Mouse (Mus musculus): ENCODE measurements at regions not wholly inside any gene's neighbourhood (a gene's known extent, or its start where the extent isn't known, plus 50 kb on each side); places are given as distances from the start of the nearest gene placed in this dataset.
A peak's percentile ranks its signal among the peaks of the same experiment; 100 is the strongest.

- peak; percentile 93 to 100 (median 98) for TF ChIP-seq MYOG (IDR thresholded peaks at IDR 0.05; ENCODE audit: control insufficient read depth in 1 of 3, insufficient read depth in 1 of 3, insufficient read length in 2 of 3, low read depth in 2 of 3)
- no peak for TF ChIP-seq POLR2AphosphoS2 (IDR thresholded peaks at IDR 0.05; ENCODE audit: insufficient read length, low read depth)
- peak; percentile 65 to 99 (median 98) for TF ChIP-seq MYOD1 (IDR thresholded peaks at IDR 0.05; ENCODE audit: control insufficient read depth in 1 of 3, insufficient read length in 2 of 3, low read depth in 2 of 3)
- TF ChIP-seq USF1 (IDR thresholded peaks at IDR 0.05; ENCODE audit: low read depth), result no peak
- TF ChIP-seq TCF12 (IDR thresholded peaks at IDR 0.05; ENCODE audit: insufficient read depth, poor library complexity, severe bottlenecking), result peak; percentile 97
- TF ChIP-seq CEBPB (IDR thresholded peaks at IDR 0.05; ENCODE audit: insufficient read depth, poor library complexity, severe bottlenecking), result no peak
- TF ChIP-seq MAX (IDR thresholded peaks at IDR 0.05; ENCODE audit: low read depth), result peak; percentile 28
- peak; percentile 50 for TF ChIP-seq SRF (IDR thresholded peaks at IDR 0.05; ENCODE audit: control insufficient read depth, insufficient read length, low read depth)
- peak; percentile 48 for TF ChIP-seq POLR2A (IDR thresholded peaks at IDR 0.05; ENCODE audit: insufficient read length, low read depth)
- TF ChIP-seq REST (IDR thresholded peaks at IDR 0.05; ENCODE audit: insufficient read depth, insufficient read length), result no peak
- no peak for TF ChIP-seq E2F4 (IDR thresholded peaks at IDR 0.05; ENCODE audit: insufficient read depth)
- peak; percentile 98 for TF ChIP-seq TCF3 (IDR thresholded peaks at IDR 0.05; ENCODE audit: insufficient read length, low read depth)
- Histone ChIP-seq H3K4me3 (no peak overlapping the region), H3ac (ENCODE audit: control insufficient read depth, insufficient read length) (no peak overlapping the region)
These were observed 966.1 kb downstream of the 4930447A16Rik start for GRCm38 (mm10) chr15:38391420-38391819.

GRCm38 (mm10) chr15:38391860-38392259 lies 966.5 kb downstream of the 4930447A16Rik start:
- no peaks in the 10 kb centered on the region for H3K79me2 ChIP-seq (ENCODE audit: control insufficient read depth, insufficient read depth)
- H3K36me3 ChIP-seq (ENCODE audit: control insufficient read depth, insufficient read depth), result no peaks in the 10 kb centered on the region
- TF ChIP-seq CEBPB (IDR thresholded peaks at IDR 0.05; ENCODE audit: insufficient read depth, poor library complexity, severe bottlenecking) (peak; percentile 45; the same call in 1 of the 2 replicates), TCF12 (IDR thresholded peaks at IDR 0.05; ENCODE audit: insufficient read depth, poor library complexity, severe bottlenecking) (no peak), SRF (IDR thresholded peaks at IDR 0.05; ENCODE audit: control insufficient read depth, insufficient read length, low read depth) (no peak), REST (IDR thresholded peaks at IDR 0.05; ENCODE audit: insufficient read depth, insufficient read length) (no peak), POLR2A (IDR thresholded peaks at IDR 0.05; ENCODE audit: insufficient read length, low read depth) (peak; percentile 23), MYOG (IDR thresholded peaks at IDR 0.05; ENCODE audit: control insufficient read depth in 1 of 3, insufficient read depth in 1 of 3, insufficient read length in 2 of 3, low read depth in 2 of 3) (no peak)
- no peak overlapping the region for H3K4me3 ChIP-seq
- peak overlapping the region; percentile 61 for H3K4me2 ChIP-seq (ENCODE audit: low read depth)
- no peak overlapping the region for H3ac ChIP-seq (ENCODE audit: control insufficient read depth, insufficient read length)
- H3K27me3 ChIP-seq (ENCODE audit: control insufficient read depth, insufficient read depth, insufficient read length), result no peaks in the 10 kb centered on the region

More at GRCm38 (mm10) chr15:38391420-38391819, 966.1 kb downstream of the 4930447A16Rik start:
- H3K36me3 ChIP-seq (ENCODE audit: control insufficient read depth, insufficient read depth), result no peaks in the 10 kb centered on the region
- peak overlapping the region; percentile 61 for H3K4me2 ChIP-seq (ENCODE audit: low read depth)
- no peaks in the 10 kb centered on the region for H3K27me3 ChIP-seq (ENCODE audit: control insufficient read depth, insufficient read depth, insufficient read length)
- no peaks in the 10 kb centered on the region for H3K79me2 ChIP-seq (ENCODE audit: control insufficient read depth, insufficient read depth)

GRCm38 (mm10) chr15:38392441-38393149 lies 967.2 kb downstream of the 4930447A16Rik start:
- H3K79me2 ChIP-seq (ENCODE audit: control insufficient read depth, insufficient read depth), result no peaks in the 10 kb centered on the region
- no peak overlapping the region for H3K4me3 ChIP-seq
- peak overlapping the region; percentile 61 for H3K4me2 ChIP-seq (ENCODE audit: low read depth)

GRCm38 (mm10) chr15:38398852-38399251 lies 973.5 kb downstream of the 4930447A16Rik start:
- Histone ChIP-seq H3ac (ENCODE audit: control insufficient read depth, insufficient read length) (no peak overlapping the region), H3K36me3 (ENCODE audit: control insufficient read depth, insufficient read depth) (no peaks in the 10 kb centered on the region), H3K27me3 (ENCODE audit: control insufficient read depth, insufficient read depth, insufficient read length) (no peaks in the 10 kb centered on the region), H3K79me2 (ENCODE audit: control insufficient read depth, insufficient read depth) (no peaks in the 10 kb centered on the region), H3K4me3 (no peak overlapping the region), H3K4me2 (ENCODE audit: low read depth) (no peak overlapping the region)
- TF ChIP-seq MYOD1 (IDR thresholded peaks at IDR 0.05; ENCODE audit: control insufficient read depth in 1 of 3, insufficient read length in 2 of 3, low read depth in 2 of 3) (no peak), REST (IDR thresholded peaks at IDR 0.05; ENCODE audit: insufficient read depth, insufficient read length) (no peak)

More at GRCm38 (mm10) chr15:38392441-38393149, 967.2 kb downstream of the 4930447A16Rik start:
- no peak for TF ChIP-seq POLR2A (IDR thresholded peaks at IDR 0.05; ENCODE audit: insufficient read length, low read depth)
- no peak for TF ChIP-seq MYOG (IDR thresholded peaks at IDR 0.05; ENCODE audit: control insufficient read depth in 1 of 3, insufficient read depth in 1 of 3, insufficient read length in 2 of 3, low read depth in 2 of 3)
- TF ChIP-seq TCF3 (IDR thresholded peaks at IDR 0.05; ENCODE audit: insufficient read length, low read depth), result no peak
- TF ChIP-seq SRF (IDR thresholded peaks at IDR 0.05; ENCODE audit: control insufficient read depth, insufficient read length, low read depth), result no peak
- no peak for TF ChIP-seq MAX (IDR thresholded peaks at IDR 0.05; ENCODE audit: low read depth)
- no peak for TF ChIP-seq TCF12 (IDR thresholded peaks at IDR 0.05; ENCODE audit: insufficient read depth, poor library complexity, severe bottlenecking)
- TF ChIP-seq REST (IDR thresholded peaks at IDR 0.05; ENCODE audit: insufficient read depth, insufficient read length), result no peak
- TF ChIP-seq POLR2AphosphoS2 (IDR thresholded peaks at IDR 0.05; ENCODE audit: insufficient read length, low read depth), result no peak
- no peak for TF ChIP-seq CEBPB (IDR thresholded peaks at IDR 0.05; ENCODE audit: insufficient read depth, poor library complexity, severe bottlenecking)
- H3K27me3 ChIP-seq (ENCODE audit: control insufficient read depth, insufficient read depth, insufficient read length), result no peaks in the 10 kb centered on the region
- H3ac ChIP-seq (ENCODE audit: control insufficient read depth, insufficient read length), result no peak overlapping the region
- no peaks in the 10 kb centered on the region for H3K36me3 ChIP-seq (ENCODE audit: control insufficient read depth, insufficient read depth)

- Histone ChIP-seq H3K4me3 (no peak overlapping the region), H3K4me2 (ENCODE audit: low read depth) (no peak overlapping the region), H3ac (ENCODE audit: control insufficient read depth, insufficient read length) (no peak overlapping the region), H3K36me3 (ENCODE audit: control insufficient read depth, insufficient read depth) (no peaks in the 10 kb centered on the region), H3K27me3 (ENCODE audit: control insufficient read depth, insufficient read depth, insufficient read length) (no peaks in the 10 kb centered on the region), H3K79me2 (ENCODE audit: control insufficient read depth, insufficient read depth) (no peaks in the 10 kb centered on the region)
- TF ChIP-seq TCF12 (IDR thresholded peaks at IDR 0.05; ENCODE audit: insufficient read depth, poor library complexity, severe bottlenecking) (no peak), USF1 (IDR thresholded peaks at IDR 0.05; ENCODE audit: low read depth) (no peak), CEBPB (IDR thresholded peaks at IDR 0.05; ENCODE audit: insufficient read depth, poor library complexity, severe bottlenecking) (no peak), POLR2AphosphoS2 (IDR thresholded peaks at IDR 0.05; ENCODE audit: insufficient read length, low read depth) (no peak), MAX (IDR thresholded peaks at IDR 0.05; ENCODE audit: low read depth) (no peak), E2F4 (IDR thresholded peaks at IDR 0.05; ENCODE audit: insufficient read depth) (no peak), TCF3 (IDR thresholded peaks at IDR 0.05; ENCODE audit: insufficient read length, low read depth) (no peak), POLR2A (IDR thresholded peaks at IDR 0.05; ENCODE audit: insufficient read length, low read depth) (no peak), MYOG (IDR thresholded peaks at IDR 0.05; ENCODE audit: control insufficient read depth in 1 of 3, insufficient read depth in 1 of 3, insufficient read length in 2 of 3, low read depth in 2 of 3) (no peak), MYOD1 (IDR thresholded peaks at IDR 0.05; ENCODE audit: control insufficient read depth in 1 of 3, insufficient read length in 2 of 3, low read depth in 2 of 3) (no peak), REST (IDR thresholded peaks at IDR 0.05; ENCODE audit: insufficient read depth, insufficient read length) (no peak), SRF (IDR thresholded peaks at IDR 0.05; ENCODE audit: control insufficient read depth, insufficient read length, low read depth) (no peak)
These were observed 977.4 kb downstream of the 4930447A16Rik start for GRCm38 (mm10) chr15:38402762-38403161.
